Mouse (Mus musculus) limb, embryonic 12.5 days (tissue): ENCODE results near the gene Rnf208. TPM values are rescaled to one million over a fixed set of nuclear protein-coding genes. Genes with fewer than 3 reads are reported as not detected.

Experiments
- ATAC-seq: fragments of 200-750 bp; cut with Nextera tagmentation; 2 replicates; pipeline ENCODE4 v1.8.0; 2017; ENCODE audit warnings: low read depth, moderate TSS enrichment; ENCODE audit not compliant: insufficient number of reproducible peaks, insufficient read depth, low FRiP score, low TSS enrichment
- H3K27ac ChIP-seq: fragments of 300-500 bp; sonication (generic); 2 replicates; pipeline ENCODE4 v1.5.1; 2016; ENCODE audit warnings: mild to moderate bottlenecking, moderate library complexity
- H3K27me3 ChIP-seq: fragments of 300-500 bp; sonication (generic); 2 replicates; pipeline ENCODE4 v1.6.1; 2016; ENCODE audit warnings: mild to moderate bottlenecking, moderate library complexity
- H3K36me3 ChIP-seq: fragments of 300-500 bp; sonication (generic); 2 replicates; pipeline ENCODE4 v1.6.1; 2016; ENCODE audit warnings: mild to moderate bottlenecking, moderate library complexity
- H3K4me1 ChIP-seq: fragments of 300-500 bp; sonication (generic); replicated peaks from 2 replicates; pipeline ENCODE4 v1.6.1; 2016
- H3K4me2 ChIP-seq: fragments of 300-500 bp; sonication (generic); 2 replicates; pipeline ENCODE4 v1.6.1; 2016; ENCODE audit warnings: mild to moderate bottlenecking, moderate library complexity
- H3K4me3 ChIP-seq: fragments of 300-500 bp; sonication (generic); replicated peaks from 2 replicates; pipeline ENCODE4 v1.5.1; 2016; ENCODE audit warnings: mild to moderate bottlenecking
- H3K9ac ChIP-seq: fragments of 300-500 bp; sonication (generic); replicated peaks from 2 replicates; pipeline ENCODE4 v1.6.1; 2016; ENCODE audit warnings: mild to moderate bottlenecking, moderate library complexity
- H3K9me3 ChIP-seq: fragments of 300-500 bp; sonication (generic); 2 replicates; pipeline ENCODE4 v1.6.1; 2016; ENCODE audit warnings: mild to moderate bottlenecking, moderate library complexity
- WGBS: fragments of 180-500 bp; shearing (Covaris S2); methylation state at CpG from one replicate; pipeline ENCODE4 v1.1.7; 2016; 5-methylcytosine and 5-hydroxymethylcytosine counted together
- polyA plus RNA-seq: library from polyadenylated mRNA; unstranded; fragments of >200 nt; fragmentation: Nextera tagmentation; extraction: Ambion mirVana; gene quantifications from 2 replicates; pipeline ENCODE4 v1.2.1, GENCODE M21; 2016

Rnf208 gene
- polyA plus RNA-seq, 1 experiment from 2014 or later, result 7.2 TPM

DNA sequence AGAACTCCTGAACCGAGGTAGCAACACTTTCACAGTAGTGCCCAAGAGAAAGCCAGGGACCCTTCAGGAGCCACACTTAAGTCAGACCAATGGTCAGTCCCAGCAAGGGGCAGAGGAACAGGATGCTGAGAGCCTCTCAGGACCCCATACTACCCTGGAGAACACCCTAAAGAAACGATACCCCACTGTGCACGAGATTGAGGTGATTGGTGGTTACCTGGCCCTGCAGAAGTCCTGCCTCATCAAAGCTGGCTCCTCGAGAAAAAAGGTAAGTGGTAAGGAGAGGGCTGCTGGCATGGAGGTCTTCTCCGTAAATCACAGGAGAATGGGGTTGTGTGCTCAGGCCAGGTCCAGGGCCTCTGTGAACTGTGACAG lies 22.2 kb downstream of the Rnf208 start:
- Histone ChIP-seq H3K4me1 (peaks cover 35% of the 10 kb centered on the region), H3K36me3 (peaks cover 14% of the 10 kb centered on the region), H3K27ac (no peak overlapping the region), H3K9me3 (no peaks in the 10 kb centered on the region), H3K4me2 (peak overlapping the region; percentile 98), H3K4me3 (no peak overlapping the region), H3K9ac (0 out of 2 replicates have a peak overlapping the region, but pooled peaks have one; percentile 74), H3K27me3 (peaks cover 27% of the 10 kb centered on the region)
- 77% methylated on average over 5 of the region's 5 CpGs for WGBS
- ATAC-seq, result no peak

- no peak for ATAC-seq
- no peak overlapping the region for H3K27ac ChIP-seq
- H3K4me2 ChIP-seq, result no peak overlapping the region; the same call in 1 of the 2 replicates
- 81% methylated on average over 3 of the region's 3 CpGs for WGBS
- peaks cover 35% of the 10 kb centered on the region for H3K4me1 ChIP-seq
- no peaks in the 10 kb centered on the region for H3K9me3 ChIP-seq
- H3K27me3 ChIP-seq, result peaks cover 27% of the 10 kb centered on the region
- H3K4me3 ChIP-seq, result no peak overlapping the region
- H3K9ac ChIP-seq, result no peak overlapping the region
- peaks cover 20% of the 10 kb centered on the region for H3K36me3 ChIP-seq
Observed at GRCm38 (mm10) chr2:25264851-25265250, 22.8 kb downstream of the Rnf208 start.

DNA sequence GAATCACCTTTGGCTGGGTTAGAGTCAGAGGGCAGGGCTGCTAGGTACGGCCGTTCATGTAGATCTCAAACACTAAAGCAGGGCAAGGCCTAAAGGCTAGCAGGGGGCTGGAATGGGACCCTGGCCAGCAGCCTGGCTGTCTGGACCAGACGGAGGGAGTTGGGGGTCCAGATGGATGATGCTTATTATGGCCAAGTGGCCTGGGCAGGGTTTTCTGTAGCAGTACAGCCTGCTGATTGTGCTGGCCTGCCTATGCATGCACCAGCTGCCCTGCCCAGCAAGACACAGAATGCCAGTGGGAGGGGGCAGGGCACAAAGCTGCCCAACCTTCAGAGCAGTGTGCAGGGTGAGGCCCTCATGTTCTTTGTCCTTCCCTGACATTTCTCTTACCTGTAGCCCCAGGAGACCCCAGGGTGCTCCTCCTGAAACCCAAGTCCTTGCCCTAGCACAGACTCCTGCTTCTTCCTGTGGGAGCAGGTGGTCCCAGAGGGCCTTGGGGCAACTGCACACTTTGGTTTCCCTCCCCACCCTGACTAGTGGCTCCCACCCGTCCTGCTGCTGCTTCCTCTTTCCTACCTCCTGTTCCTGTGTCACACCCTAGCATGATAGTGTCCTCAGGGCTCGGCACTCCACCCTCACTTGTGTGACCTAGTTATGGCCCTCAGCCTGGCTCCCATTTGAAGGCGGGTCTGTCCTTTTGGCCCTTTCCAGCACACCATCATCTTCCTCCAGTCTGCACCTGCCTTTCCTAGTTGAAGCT lies 24.0 kb downstream of the Rnf208 start:
- H3K27me3 ChIP-seq, result peaks cover 27% of the 10 kb centered on the region
- no peak overlapping the region for H3K27ac ChIP-seq
- no peak overlapping the region for H3K4me2 ChIP-seq
- H3K36me3 ChIP-seq, result peaks cover 32% of the 10 kb centered on the region
- WGBS, result 67% methylated on average over 6 of the region's 6 CpGs
- H3K4me1 ChIP-seq, result peaks cover 38% of the 10 kb centered on the region
- no peaks in the 10 kb centered on the region for H3K9me3 ChIP-seq
- no peak overlapping the region for H3K4me3 ChIP-seq
- no peak overlapping the region; the same call in 1 of the 2 replicates for H3K9ac ChIP-seq
- no peak for ATAC-seq

DNA sequence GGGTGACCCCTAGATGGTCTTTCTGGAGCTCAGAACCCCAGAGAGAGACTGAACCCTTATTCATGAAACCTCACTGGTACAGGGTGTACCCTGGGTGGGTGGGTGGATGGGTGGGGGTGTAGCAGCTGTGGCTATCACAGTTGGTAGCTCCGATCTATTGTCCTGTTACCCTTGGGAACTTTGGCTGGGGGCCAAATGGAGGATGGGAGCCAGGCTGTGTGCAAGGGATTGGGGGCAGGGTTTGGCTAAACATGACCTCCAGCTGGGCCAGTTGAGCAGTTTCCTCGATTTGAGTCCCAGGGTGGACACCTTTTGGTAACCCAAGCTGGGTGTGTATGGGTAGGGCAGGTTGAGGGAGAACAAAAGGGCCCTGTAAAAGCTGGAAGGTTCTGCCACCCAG lies 24.7 kb downstream of the Rnf208 start:
- no peak overlapping the region for H3K27ac ChIP-seq
- peaks cover 33% of the 10 kb centered on the region for H3K36me3 ChIP-seq
- 45% methylated on average over 2 of the region's 2 CpGs for WGBS
- no peak overlapping the region; the same call in 1 of the 2 replicates for H3K9ac ChIP-seq
- H3K27me3 ChIP-seq, result peaks cover 27% of the 10 kb centered on the region
- no peak for ATAC-seq
- no peaks in the 10 kb centered on the region for H3K9me3 ChIP-seq
- H3K4me1 ChIP-seq, result peaks cover 45% of the 10 kb centered on the region
- no peak overlapping the region for H3K4me3 ChIP-seq
- H3K4me2 ChIP-seq, result no peak overlapping the region

- no peak for ATAC-seq
Observed at GRCm38 (mm10) chr2:25267241-25267640, 25.2 kb downstream of the Rnf208 start.

DNA sequence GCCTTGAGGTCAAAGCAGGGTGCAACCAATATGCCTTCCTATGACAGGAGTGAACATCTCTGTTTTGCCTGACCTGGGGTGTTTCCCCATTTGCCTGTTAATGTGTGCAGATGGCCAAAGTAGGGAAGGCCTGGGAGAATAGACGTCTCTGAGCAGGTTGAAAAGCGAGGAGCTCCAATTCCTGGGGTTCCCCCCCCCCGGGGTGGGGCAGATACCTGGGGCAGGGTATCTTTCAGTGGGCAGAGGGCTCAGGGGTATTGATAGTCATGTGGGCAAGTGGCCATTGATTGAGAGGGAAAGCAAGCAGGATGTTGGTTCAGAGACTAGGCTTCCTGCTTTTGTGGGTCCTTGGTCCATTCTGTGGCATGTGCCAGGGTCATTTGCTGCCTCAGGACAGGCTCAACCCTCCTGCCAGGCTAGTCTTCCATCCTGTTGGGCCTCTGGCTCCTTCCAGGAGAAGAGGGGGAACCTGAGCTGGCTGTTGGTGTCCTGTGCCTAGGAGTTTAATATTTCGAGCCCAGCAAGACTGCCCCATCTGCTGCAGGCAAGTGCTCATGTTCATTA lies 25.8 kb downstream of the Rnf208 start:
- no peak for ATAC-seq
- Histone ChIP-seq H3K4me3 (no peak overlapping the region), H3K9me3 (no peaks in the 10 kb centered on the region), H3K36me3 (peaks cover 33% of the 10 kb centered on the region), H3K9ac (no peak overlapping the region), H3K27ac (no peak overlapping the region), H3K4me2 (no peak overlapping the region), H3K4me1 (peaks cover 45% of the 10 kb centered on the region), H3K27me3 (peaks cover 25% of the 10 kb centered on the region)
- WGBS, result 68% methylated on average over 4 of the region's 4 CpGs

More at GRCm38 (mm10) chr2:25267241-25267640, 25.2 kb downstream of the Rnf208 start:
- Histone ChIP-seq H3K9me3 (no peaks in the 10 kb centered on the region), H3K27ac (no peak overlapping the region), H3K36me3 (peaks cover 33% of the 10 kb centered on the region), H3K9ac (no peak overlapping the region; the same call in 1 of the 2 replicates), H3K27me3 (peaks cover 27% of the 10 kb centered on the region), H3K4me3 (no peak overlapping the region), H3K4me2 (no peak overlapping the region), H3K4me1 (peaks cover 45% of the 10 kb centered on the region)

DNA sequence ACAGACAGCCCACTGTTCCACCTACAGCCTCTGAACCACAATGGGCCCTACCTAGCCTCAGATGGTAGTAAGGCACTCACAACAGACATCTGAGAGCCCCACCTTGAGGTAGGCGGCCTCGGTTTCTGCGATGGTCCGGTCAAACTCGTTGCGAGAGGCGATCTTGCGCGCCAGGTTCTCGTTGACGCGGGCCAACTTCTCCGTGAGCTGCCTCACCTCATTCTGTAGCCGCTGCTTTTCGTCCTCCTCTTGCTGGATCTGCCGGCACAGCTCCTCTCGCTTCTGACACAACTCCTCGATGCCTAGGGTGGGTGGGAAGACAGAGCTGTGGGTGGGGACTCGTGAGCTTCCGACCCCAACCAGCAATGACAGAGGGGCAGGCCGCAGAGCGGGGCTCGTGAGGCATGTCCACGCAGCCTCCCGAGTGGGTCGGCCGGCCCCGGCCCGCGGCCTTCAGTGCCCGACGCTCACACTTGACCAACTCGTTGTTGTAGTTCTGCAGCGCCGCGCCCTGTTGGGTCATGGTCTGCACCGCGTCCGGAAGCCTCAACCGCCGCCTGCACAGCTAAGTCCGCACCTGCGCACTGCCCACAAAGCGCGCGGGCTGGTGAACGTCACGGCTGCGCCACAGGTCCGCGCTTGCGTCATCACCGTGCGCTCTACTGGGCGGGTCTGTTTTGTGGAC lies 29.9 kb downstream of the Rnf208 start, which contains the start of the genes Ssna1 and Anapc2:
TSS of gene Ssna1 (minus strand) at position 612 of the 685 bp plus-strand sequence.
TSS of gene Anapc2 (plus strand) at position 652 of the 685 bp plus-strand sequence.
- peak; percentile 94 for ATAC-seq
- peak within 1 kb of the TSS; percentile 96 for H3K4me2 ChIP-seq
- peak within 1 kb of the TSS; percentile 68 for H3K4me3 ChIP-seq
- WGBS, result under 1% methylated on average over 55 of the region's 55 CpGs
- peaks cover 28% of the 10 kb centered on the region for H3K4me1 ChIP-seq
- H3K27me3 ChIP-seq, result no peaks in the 10 kb centered on the region
- H3K9me3 ChIP-seq, result no peaks in the 10 kb centered on the region
- peak within 1 kb of the TSS; percentile 84 for H3K9ac ChIP-seq
- peaks cover 71% of the 10 kb centered on the region for H3K36me3 ChIP-seq
- peak within 1 kb of the TSS; percentile 54 for H3K27ac ChIP-seq

- H3K4me3 ChIP-seq, result peak overlapping the region; percentile 68
- H3K4me1 ChIP-seq, result peaks cover 23% of the 10 kb centered on the region
- H3K9ac ChIP-seq, result peak overlapping the region; percentile 76
- ATAC-seq, result peak; percentile 71
- peaks cover 74% of the 10 kb centered on the region for H3K36me3 ChIP-seq
- H3K27ac ChIP-seq, result no peak overlapping the region
- WGBS, result 1% methylated on average over 29 of the region's 29 CpGs
- H3K9me3 ChIP-seq, result no peaks in the 10 kb centered on the region
- H3K4me2 ChIP-seq, result peak overlapping the region; percentile 96
- H3K27me3 ChIP-seq, result no peaks in the 10 kb centered on the region
Observed at GRCm38 (mm10) chr2:25272515-25272914, 30.5 kb downstream of the Rnf208 start.

DNA sequence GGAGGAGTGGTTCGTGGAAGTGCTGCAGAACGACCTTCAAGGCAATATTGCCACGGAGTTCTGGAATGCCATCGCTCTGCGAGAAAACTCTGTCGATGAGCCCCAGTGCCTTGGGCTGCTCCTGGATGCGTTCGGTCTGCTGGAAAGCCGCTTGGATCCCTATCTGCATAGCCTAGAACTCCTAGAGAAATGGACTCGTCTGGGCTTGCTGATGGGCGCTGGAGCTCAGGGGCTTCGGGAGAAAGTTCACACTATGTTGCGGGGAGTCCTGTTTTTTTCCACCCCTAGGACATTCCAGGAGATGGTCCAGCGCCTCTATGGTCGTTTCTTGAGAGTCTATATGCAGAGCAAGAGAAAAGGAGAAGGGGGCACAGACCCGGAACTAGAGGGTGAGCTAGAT lies 31.0 kb downstream of the Rnf208 start:
- no peak overlapping the region for H3K27ac ChIP-seq
- peak overlapping the region; percentile 96 for H3K4me2 ChIP-seq

GRCm38 (mm10) chr2:25278928-25279882 lies 37.1 kb downstream of the Rnf208 start:
- 66% methylated on average over 13 of the region's 13 CpGs for WGBS
- no peak for ATAC-seq

More for the DNA sequence above, 31.0 kb downstream of the Rnf208 start:
- WGBS, result 38% methylated on average over 16 of the region's 16 CpGs
- ATAC-seq, result no peak
- Histone ChIP-seq H3K9me3 (no peaks in the 10 kb centered on the region), H3K36me3 (peaks cover 77% of the 10 kb centered on the region), H3K9ac (peak overlapping the region; percentile 76), H3K4me1 (peaks cover 23% of the 10 kb centered on the region), H3K27me3 (no peaks in the 10 kb centered on the region), H3K4me3 (peak overlapping the region; percentile 68)

More at GRCm38 (mm10) chr2:25278928-25279882, 37.1 kb downstream of the Rnf208 start:
- Histone ChIP-seq H3K36me3 (peaks cover 98% of the 10 kb centered on the region), H3K4me1 (no peaks in the 10 kb centered on the region), H3K4me2 (no peak overlapping the region), H3K27me3 (no peaks in the 10 kb centered on the region), H3K9me3 (no peaks in the 10 kb centered on the region), H3K4me3 (no peak overlapping the region), H3K9ac (no peak overlapping the region), H3K27ac (no peak overlapping the region)
